ENCODE assay signal across 8 mouse cellular contexts in genomic region chr10:62650358-62650782, GRCm38 (mm10). TPM values are rescaled to one million over a fixed set of nuclear protein-coding genes. Genes with fewer than 3 reads are reported as not detected.
DNase-seq lines count a peak whose midpoint lies in the region; ATAC-seq and TF ChIP-seq lines count a peak whose summit lies in the region.

No protein-coding gene starts in this region.

- H3K9me3 ChIP-seq in heart, embryonic 10.5 days: no peaks in the 10 kb centered on the region
- H3K9me3 ChIP-seq in CH12.LX (replicated peaks; ENCODE audit: low read length): no peaks in the 10 kb centered on the region
- no peaks in the 10 kb centered on the region for H3K9me3 ChIP-seq in limb, embryonic 14.5 days (ENCODE audit: control insufficient read depth, low read length)
- no peaks in the 10 kb centered on the region for H3K9me3 ChIP-seq in neural tube, embryonic 15.5 days (replicated peaks)

- peaks cover 10% of the 10 kb centered on the region; the same call in 1 of the 2 replicates for H3K4me1 ChIP-seq in heart, embryonic 10.5 days
- peaks cover 8 to 17% of the 10 kb centered on the region in 2 experiments for H3K4me1 ChIP-seq in CH12.LX (ENCODE audit: control insufficient read depth in 1 of 2, insufficient read depth in 2 of 2)
- peaks cover 5% of the 10 kb centered on the region; the same call in 1 of the 2 replicates for H3K4me1 ChIP-seq in embryonic fibroblast, embryonic 13.5 days (ENCODE audit: control insufficient read depth, insufficient read depth, low read length)
- peaks cover 8% of the 10 kb centered on the region for H3K4me1 ChIP-seq in limb, embryonic 14.5 days (ENCODE audit: control insufficient read depth, insufficient read depth, low read length)
- H3K4me1 ChIP-seq in neural tube, embryonic 15.5 days: peaks cover 21% of the 10 kb centered on the region

- TF ChIP-seq RAD21 in CH12.LX (IDR thresholded peaks at IDR 0.05; ENCODE audit: low read depth, low read length): no peak

- peaks cover 21% of the 10 kb centered on the region for H3K36me3 ChIP-seq in heart, embryonic 10.5 days
- H3K36me3 ChIP-seq in CH12.LX (replicated peaks in 1 of 2; ENCODE audit: control insufficient read depth in 1 of 2, insufficient read depth in 1 of 2, low read length in 1 of 2): peaks cover 7 to 25% of the 10 kb centered on the region in 2 experiments
- H3K36me3 ChIP-seq in limb, embryonic 14.5 days (ENCODE audit: control insufficient read depth, insufficient read depth, low read length): peaks cover 17% of the 10 kb centered on the region
- peaks cover 11% of the 10 kb centered on the region for H3K36me3 ChIP-seq in neural tube, embryonic 15.5 days

- H3K27me3 ChIP-seq in heart, embryonic 10.5 days (ENCODE audit: insufficient read depth, poor library complexity, severe bottlenecking): no peaks in the 10 kb centered on the region
- H3K27me3 ChIP-seq in CH12.LX (replicated peaks): peaks cover 2% of the 10 kb centered on the region
- H3K27me3 ChIP-seq in limb, embryonic 14.5 days (ENCODE audit: control insufficient read depth, insufficient read depth, low read length): no peaks in the 10 kb centered on the region
- H3K27me3 ChIP-seq in neural tube, embryonic 15.5 days (replicated peaks): no peaks in the 10 kb centered on the region

- H3K4me3 ChIP-seq in heart, embryonic 10.5 days: peak overlapping the region; percentile 89
- H3K4me3 ChIP-seq in CH12.LX (replicated peaks in 1 of 3; ENCODE audit: low read depth in 2 of 3, low read length in 2 of 3, poor library complexity in 1 of 3): peak overlapping the region; percentile 83 to 97 (median 96)
- H3K4me3 ChIP-seq in embryonic fibroblast, embryonic 13.5 days (ENCODE audit: insufficient read depth, low read length): peak overlapping the region; percentile 88
- H3K4me3 ChIP-seq in limb, embryonic 14.5 days (replicated peaks; ENCODE audit: low read length): peak overlapping the region; percentile 98
- H3K4me3 ChIP-seq in neural tube, embryonic 15.5 days (replicated peaks): peak overlapping the region; percentile 99

- no peak for ATAC-seq in limb, embryonic 14.5 days (ENCODE audit: low FRiP score, low read depth)
- no peak for ATAC-seq in neural tube, embryonic 15.5 days (ENCODE audit: low FRiP score)

- no peak for TF ChIP-seq POLR2A in CH12.LX (IDR thresholded peaks at IDR 0.05; ENCODE audit: low read depth, low read length)
- peak; percentile 42; the same call in 1 of the 2 replicates for TF ChIP-seq POLR2A in embryonic fibroblast, embryonic 13.5 days (IDR thresholded peaks at IDR 0.05; ENCODE audit: low read depth, low read length)
- no peak for TF ChIP-seq POLR2A in limb, embryonic 14.5 days (IDR thresholded peaks at IDR 0.05; ENCODE audit: borderline replicate concordance, extremely low read depth, insufficient read depth, insufficient read length)

- in situ Hi-C loops in CH12.LX (cut with MboI; ENCODE audit: low pct_ligation_motif_present, low pct_unique_long_range_greater_than_20kb, low sequenced_read_pairs): no loop called here

- dilution Hi-C loops in CH12.LX (cut with MboI; ENCODE audit: extremely low pct_ligation_motif_present, extremely low pct_unique_long_range_greater_than_20kb, low sequenced_read_pairs): no loop called here

- no peak for TF ChIP-seq EP300 in CH12.LX (IDR thresholded peaks at IDR 0.05; ENCODE audit: low read length)

- H3K4me2 ChIP-seq in CH12.LX (ENCODE audit: insufficient read depth, low read depth, poor library complexity, severe bottlenecking): peak overlapping the region; percentile 99
- H3K4me2 ChIP-seq in limb, embryonic 14.5 days (replicated peaks; ENCODE audit: low read depth, low read length, severe bottlenecking): peak overlapping the region; percentile 64
- H3K4me2 ChIP-seq in neural tube, embryonic 15.5 days: peak overlapping the region; percentile 74

- peak overlapping the region; percentile 75 for H3K9ac ChIP-seq in CH12.LX (ENCODE audit: insufficient read depth, low read depth)
- peak overlapping the region; percentile 97 for H3K9ac ChIP-seq in limb, embryonic 14.5 days (ENCODE audit: low read depth, low read length, severe bottlenecking)
- peak overlapping the region; percentile 93 for H3K9ac ChIP-seq in neural tube, embryonic 15.5 days (replicated peaks)

- H3K79me2 ChIP-seq in CH12.LX (replicated peaks; ENCODE audit: control insufficient read depth, extremely low read depth, insufficient read depth, poor library complexity, severe bottlenecking): peaks cover 41% of the 10 kb centered on the region

- peak; percentile 79 for DNase-seq in heart, embryonic 10.5 days (ENCODE audit: low spot score)
- no peak for DNase-seq in heart, postnatal 14 days
- peak; percentile 25 for DNase-seq in CH12.LX (ENCODE audit: extremely low read depth)
- no peak for DNase-seq in limb, embryonic 14.5 days (ENCODE audit: low spot score)
- DNase-seq in spleen, adult 18-20 months: no peak
- no peak for DNase-seq in right cerebral cortex, postnatal 4 days

- no peak for TF ChIP-seq CTCF in CH12.LX (conservative IDR thresholded peaks at IDR 0.05 in 1 of 2, IDR thresholded peaks at IDR 0.05 in 1 of 2; ENCODE audit: low read depth in 2 of 2, low read length in 2 of 2)
- no peak for TF ChIP-seq CTCF in embryonic fibroblast, embryonic 13.5 days (IDR thresholded peaks at IDR 0.05; ENCODE audit: borderline replicate concordance, insufficient read depth, low read length)

- H3K27ac ChIP-seq in heart, embryonic 10.5 days: peak overlapping the region; percentile 94
- peak overlapping the region; percentile 51 for H3K27ac ChIP-seq in CH12.LX (ENCODE audit: insufficient read depth, low read depth)
- H3K27ac ChIP-seq in embryonic fibroblast, embryonic 13.5 days (ENCODE audit: insufficient read depth, low read length): peak overlapping the region; percentile 93
- H3K27ac ChIP-seq in limb, embryonic 14.5 days (replicated peaks; ENCODE audit: low read depth, low read length): peak overlapping the region; percentile 95
- peak overlapping the region; percentile 94 for H3K27ac ChIP-seq in neural tube, embryonic 15.5 days (replicated peaks)

- WGBS in heart, embryonic 10.5 days: 0% methylated on average over 17 of the region's 17 CpGs
- under 1% methylated on average over 17 of the region's 17 CpGs for WGBS in limb, embryonic 14.5 days
- WGBS in neural tube, embryonic 15.5 days: under 1% methylated on average over 17 of the region's 17 CpGs

- intact Hi-C loops in heart, postnatal 14 days (cut with DNase I): loop anchor here (2.0 to 5.0 kb wide), 2 partner anchors 14 to 48 kb away; partner anchors contain the start of gene Ddx21

TF ChIP-seq in CH12.LX, 34 proteins besides CTCF, POLR2A, EP300 and RAD21:
- TF ChIP-seq CHD2 (IDR thresholded peaks at IDR 0.05; ENCODE audit: low read length) (0 out of 2 replicates have a peak, but pooled peaks have one; percentile 14), MAFK (IDR thresholded peaks at IDR 0.05; ENCODE audit: insufficient replicate concordance, low read length) (no peak)
TF ChIP-seq in CH12.LX: peak in this region for 1.

RNA-seq across cellular contexts. Expression of gene Ddx50, which starts 0.6 kb away (rescaled TPM):
- polyA plus RNA-seq in heart, embryonic 10.5 days (2016; fragmentation: Nextera tagmentation; extraction: Ambion mirVana): 105 and 114 TPM in 2 replicates
- 10 to 100 TPM; 55.8 to 58.4 TPM for total RNA-seq in heart, postnatal 14 days (2021)
- total RNA-seq in CH12.LX (2012; rRNA removed) (47.2 and 50.5 TPM in 2 replicates), CH12.LX (2014; rRNA removed) (58.7 and 69.2 TPM in 2 replicates)
- polyA plus RNA-seq in CH12.LX (2012; ENCODE audit: insufficient read length, low read depth): 73.5 and 74.4 TPM in 2 replicates
- polyA plus RNA-seq in embryonic fibroblast, embryonic 13.5 days (2011; ENCODE audit: insufficient read length, low read depth, missing spikeins): 119 and 165 TPM in 2 replicates
- 83.4 and 120 TPM in 2 replicates for polyA plus RNA-seq in limb, embryonic 14.5 days (2012; rRNA removed)
- 165 and 176 TPM in 2 replicates for polyA plus RNA-seq in limb, embryonic 14.5 days (2014; fragmentation: Nextera tagmentation; extraction: Ambion mirVana)
- polyA plus RNA-seq in neural tube, embryonic 15.5 days (2015; fragmentation: Nextera tagmentation; extraction: Ambion mirVana): 80.6 and 89.4 TPM in 2 replicates

RNA-seq across cellular contexts. Expression of gene Ddx21, which starts 48.3 kb away (rescaled TPM):
- polyA plus RNA-seq in heart, embryonic 10.5 days (2016; fragmentation: Nextera tagmentation; extraction: Ambion mirVana): 20.5 and 26.4 TPM in 2 replicates
- 10 to 100 TPM; 24.8 to 30.5 TPM for total RNA-seq in heart, postnatal 14 days (2021)
- total RNA-seq in CH12.LX (2012; rRNA removed) (145 and 208 TPM in 2 replicates), CH12.LX (2014; rRNA removed) (110 and 114 TPM in 2 replicates)
- 327 and 354 TPM in 2 replicates for polyA plus RNA-seq in CH12.LX (2012; ENCODE audit: insufficient read length, low read depth)
- polyA plus RNA-seq in embryonic fibroblast, embryonic 13.5 days (2011; ENCODE audit: insufficient read length, low read depth, missing spikeins): 68.2 and 82.4 TPM in 2 replicates
- polyA plus RNA-seq in limb, embryonic 14.5 days (2012; rRNA removed): 35.3 and 43.5 TPM in 2 replicates
- polyA plus RNA-seq in limb, embryonic 14.5 days (2014; fragmentation: Nextera tagmentation; extraction: Ambion mirVana): 26.0 and 26.8 TPM in 2 replicates
- 12.0 and 14.3 TPM in 2 replicates for polyA plus RNA-seq in neural tube, embryonic 15.5 days (2015; fragmentation: Nextera tagmentation; extraction: Ambion mirVana)

Comparison
In these comparisons a context has a peak if more than half of its experiments do, and no peak if none do; other contexts are left out.
1. DNase-seq: peak in heart, embryonic 10.5 days (single experiment) and CH12.LX (single experiment); none in heart, postnatal 14 days (0 of 2), limb, embryonic 14.5 days (single experiment), spleen, adult 18-20 months (0 of 2) and right cerebral cortex, postnatal 4 days (single experiment).
2. Peak in every context shown above with its lines, with median percentiles within 50 percentile points of each other: H3K27ac ChIP-seq, H3K4me3 ChIP-seq, H3K4me2 ChIP-seq and H3K9ac ChIP-seq.